21 mouse cellular contexts compared by ENCODE assay signal in the genomic region with DNA sequence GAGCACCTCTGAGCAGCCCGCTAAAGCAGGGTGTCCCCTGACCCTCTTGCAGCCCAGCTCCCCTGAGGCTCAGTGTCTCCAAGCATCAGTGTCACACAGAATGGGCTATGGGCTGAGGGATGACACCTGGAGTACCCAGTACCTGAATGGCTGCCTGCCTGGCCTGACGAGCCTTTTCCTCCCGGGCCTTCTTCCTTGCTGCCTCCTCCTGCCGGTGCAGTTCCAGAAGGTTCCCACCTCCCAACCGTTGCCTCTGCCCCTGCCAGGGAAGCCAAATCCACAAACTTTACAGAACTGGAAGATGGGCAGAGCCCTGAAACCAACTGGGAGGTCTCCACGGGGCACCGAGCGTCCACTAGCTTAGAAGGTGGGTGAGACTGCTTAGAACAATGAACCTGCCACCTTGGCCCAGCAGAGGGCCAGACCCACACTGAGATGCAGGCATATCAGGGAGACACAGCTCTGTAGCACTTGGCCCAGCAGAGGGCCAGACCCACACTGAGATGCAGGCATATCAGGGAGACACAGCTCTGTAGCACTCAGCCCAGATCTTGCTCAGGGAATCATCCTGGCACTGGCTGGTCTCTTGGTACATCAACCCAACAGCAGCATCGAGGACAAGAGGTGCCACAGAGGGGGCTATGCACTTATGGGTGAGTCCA. TPM values are rescaled to one million over a fixed set of nuclear protein-coding genes. Genes with fewer than 3 reads are reported as not detected.
DNase-seq lines count a peak whose midpoint lies in the region; ATAC-seq and TF ChIP-seq lines count a peak whose summit lies in the region.
"Had no signal": no experiment of that assay in that cellular context is flagged by ENCODE, and none has a peak within 500 bp of the region (broad histone marks: within the 10 kb centered on the region; RNA-seq: fewer than 3 reads in every experiment).

No protein-coding gene starts in this region.

- ATAC-seq in forebrain, embryonic 16.5 days: no peak
- no peak for ATAC-seq in kidney, postnatal 0 days (replicated peaks; ENCODE audit: low FRiP score, low read depth)
- ATAC-seq in granulocyte monocyte progenitor cell, adult 5-6 weeks (replicated peaks; ENCODE audit: poor library complexity, severe bottlenecking): peak; percentile 24; the same call in 1 of the 2 replicates
- ATAC-seq: midbrain, embryonic 16.5 days; Patski had no signal

- no peaks in the 10 kb centered on the region for H3K27me3 ChIP-seq in forebrain, embryonic 10.5 days (ENCODE audit: poor library complexity, severe bottlenecking)
- no peaks in the 10 kb centered on the region for H3K27me3 ChIP-seq in forebrain, embryonic 16.5 days (replicated peaks; ENCODE audit: control insufficient read depth, insufficient read depth, low read length)
- H3K27me3 ChIP-seq in kidney, postnatal 0 days (ENCODE audit: insufficient read depth, low read length): no peaks in the 10 kb centered on the region
- no peaks in the 10 kb centered on the region for H3K27me3 ChIP-seq in kidney, adult 2 months (replicated peaks; ENCODE audit: control insufficient read depth, insufficient read depth, low read length)
- H3K27me3 ChIP-seq: embryonic facial prominence, embryonic 13.5 days; limb, embryonic 12.5 days; Patski had no signal

- peaks cover 42% of the 10 kb centered on the region for H3K4me1 ChIP-seq in forebrain, embryonic 10.5 days
- H3K4me1 ChIP-seq in forebrain, embryonic 16.5 days (replicated peaks; ENCODE audit: control insufficient read depth, insufficient read depth, low read length): no peaks in the 10 kb centered on the region
- no peaks in the 10 kb centered on the region for H3K4me1 ChIP-seq in kidney, postnatal 0 days (replicated peaks; ENCODE audit: insufficient read depth, low read length)
- no peaks in the 10 kb centered on the region for H3K4me1 ChIP-seq in kidney, adult 2 months (ENCODE audit: control insufficient read depth, insufficient read depth, low read length)

- H3K9me3 ChIP-seq in forebrain, embryonic 10.5 days: no peaks in the 10 kb centered on the region
- H3K9me3 ChIP-seq in forebrain, embryonic 16.5 days (ENCODE audit: control insufficient read depth, low read length): no peaks in the 10 kb centered on the region
- no peaks in the 10 kb centered on the region for H3K9me3 ChIP-seq in kidney, postnatal 0 days (replicated peaks; ENCODE audit: low read length)
- H3K9me3 ChIP-seq: embryonic facial prominence, embryonic 13.5 days; limb, embryonic 12.5 days had no signal

- H3K4me3 ChIP-seq in forebrain, embryonic 10.5 days: no peak overlapping the region
- no peak overlapping the region for H3K4me3 ChIP-seq in forebrain, embryonic 16.5 days (replicated peaks; ENCODE audit: low read length)
- no peak overlapping the region for H3K4me3 ChIP-seq in kidney, postnatal 0 days (replicated peaks; ENCODE audit: low read depth, low read length)
- H3K4me3 ChIP-seq in kidney, adult 2 months (ENCODE audit: insufficient read depth, low read depth, low read length): no peak overlapping the region
- H3K4me3 ChIP-seq: embryonic facial prominence, embryonic 13.5 days; limb, embryonic 12.5 days had no signal

- no peak for TF ChIP-seq POLR2A in kidney, adult 2 months (IDR thresholded peaks at IDR 0.05; ENCODE audit: low read depth, low read length)

- WGBS in forebrain, embryonic 10.5 days: 91% methylated on average over 9 of the region's 9 CpGs
- 94% methylated on average over 9 of the region's 9 CpGs for WGBS in forebrain, embryonic 16.5 days
- WGBS in kidney, postnatal 0 days: 80% methylated on average over 9 of the region's 9 CpGs
- 86% methylated on average over 9 of the region's 9 CpGs for WGBS in kidney, adult 2 months

- H3K9ac ChIP-seq in forebrain, embryonic 16.5 days (replicated peaks; ENCODE audit: low read depth, low read length): no peak overlapping the region
- no peak overlapping the region for H3K9ac ChIP-seq in kidney, postnatal 0 days (ENCODE audit: low read depth, low read length)
- H3K9ac ChIP-seq: embryonic facial prominence, embryonic 13.5 days; limb, embryonic 12.5 days had no signal

- H3K27ac ChIP-seq in forebrain, embryonic 10.5 days: peak overlapping the region; percentile 41; the same call in 1 of the 2 replicates
- no peak overlapping the region for H3K27ac ChIP-seq in forebrain, embryonic 16.5 days (ENCODE audit: low read length)
- H3K27ac ChIP-seq in kidney, postnatal 0 days: no peak overlapping the region
- H3K27ac ChIP-seq in kidney, adult 2 months (ENCODE audit: insufficient read depth, low read depth, low read length): no peak overlapping the region
- H3K27ac ChIP-seq: embryonic facial prominence, embryonic 13.5 days; limb, embryonic 12.5 days; macrophage had no signal

- DNase-seq in forebrain, embryonic 10.5 days (ENCODE audit: extremely low spot score, low spot score): no peak
- DNase-seq in kidney, postnatal 0 days (ENCODE audit: low spot score): no peak
- no peak for DNase-seq in kidney, adult 2 months
- peak; percentile 33 for DNase-seq in 3T3-L1 (ENCODE audit: low read depth, low spot score)
- DNase-seq in yolk sac, embryonic 10.5 days (ENCODE audit: low spot score): no peak
- no peak for DNase-seq in thymus, postnatal 10 days (ENCODE audit: low spot score in 2 of 2)
- DNase-seq: cerebellum, adult 2 months; gastrocnemius, postnatal 36 days; heart, postnatal 4 days; kidney, adult 11 months; kidney, postnatal 14 days; layer of hippocampus, adult 9-11 months; spleen, adult 18-20 months had no signal

- TF ChIP-seq CTCF in kidney, postnatal 0 days (IDR thresholded peaks at IDR 0.05; ENCODE audit: low read depth): peak; percentile 64
- no peak; the same call in 1 of the 2 replicates for TF ChIP-seq CTCF in kidney, adult 2 months (conservative IDR thresholded peaks at IDR 0.05; ENCODE audit: insufficient read depth, insufficient read length, low read depth, low read length)

- peaks cover 100% of the 10 kb centered on the region for H3K36me3 ChIP-seq in forebrain, embryonic 10.5 days (replicated peaks)
- peaks cover 20% of the 10 kb centered on the region for H3K36me3 ChIP-seq in forebrain, embryonic 16.5 days (ENCODE audit: control insufficient read depth, insufficient read depth)
- H3K36me3 ChIP-seq in kidney, postnatal 0 days (ENCODE audit: insufficient read depth, low read length): peaks cover 39% of the 10 kb centered on the region
- H3K36me3 ChIP-seq in kidney, adult 2 months (ENCODE audit: control insufficient read depth, insufficient read depth, low read length): no peaks in the 10 kb centered on the region

- no peak overlapping the region for H3K4me2 ChIP-seq in forebrain, embryonic 16.5 days (ENCODE audit: low read length)
- no peak overlapping the region for H3K4me2 ChIP-seq in kidney, postnatal 0 days (ENCODE audit: low read length)
- H3K4me2 ChIP-seq: embryonic facial prominence, embryonic 13.5 days; heart, embryonic 11.5 days; limb, embryonic 12.5 days had no signal

RNA-seq across cellular contexts. Expression of a gene that starts 13.5 kb away (rescaled TPM):
- 41.4 and 42.5 TPM in 2 replicates for polyA plus RNA-seq in forebrain, embryonic 10.5 days (2016; fragmentation: Nextera tagmentation; extraction: Ambion mirVana)
- 32.9 and 33.8 TPM in 2 replicates for polyA plus RNA-seq in forebrain, embryonic 16.5 days (2015; fragmentation: Nextera tagmentation; extraction: Ambion mirVana)
- polyA plus RNA-seq in kidney, postnatal 0 days (2015; fragmentation: Nextera tagmentation; extraction: Ambion mirVana): 14.3 and 15.5 TPM in 2 replicates
- polyA plus RNA-seq in kidney, adult 2 months (2012; rRNA removed): 5.8 and 6.8 TPM in 2 replicates
- 8.3 and 14.9 TPM in 2 replicates for total RNA-seq in granulocyte monocyte progenitor cell, adult 5-6 weeks (2014; fragmentation: Nextera tagmentation)
- 11.3 and 23.8 TPM in 2 replicates for total RNA-seq in granulocyte monocyte progenitor cell, adult 5-6 weeks (2017)

RNA-seq across cellular contexts. Expression of a gene that starts 25.4 kb away (rescaled TPM):
- polyA plus RNA-seq in forebrain, embryonic 10.5 days (2016; fragmentation: Nextera tagmentation; extraction: Ambion mirVana): 17.7 and 20.6 TPM in 2 replicates
- 16.6 and 21.7 TPM in 2 replicates for polyA plus RNA-seq in forebrain, embryonic 16.5 days (2015; fragmentation: Nextera tagmentation; extraction: Ambion mirVana)
- polyA plus RNA-seq in kidney, postnatal 0 days (2015; fragmentation: Nextera tagmentation; extraction: Ambion mirVana): 10.8 and 12.1 TPM in 2 replicates
- polyA plus RNA-seq in kidney, adult 2 months (2012; rRNA removed): 28.5 and 35.6 TPM in 2 replicates
- 15.3 and 22.2 TPM in 2 replicates for total RNA-seq in granulocyte monocyte progenitor cell, adult 5-6 weeks (2014; fragmentation: Nextera tagmentation)
- 7.5 and 9.3 TPM in 2 replicates for total RNA-seq in granulocyte monocyte progenitor cell, adult 5-6 weeks (2017)

RNA-seq across cellular contexts. Expression of a gene that starts 25.6 kb away (rescaled TPM):
- 87.4 and 97.7 TPM in 2 replicates for polyA plus RNA-seq in forebrain, embryonic 10.5 days (2016; fragmentation: Nextera tagmentation; extraction: Ambion mirVana)
- 49.4 and 53.3 TPM in 2 replicates for polyA plus RNA-seq in forebrain, embryonic 16.5 days (2015; fragmentation: Nextera tagmentation; extraction: Ambion mirVana)
- 107 and 130 TPM in 2 replicates for polyA plus RNA-seq in kidney, postnatal 0 days (2015; fragmentation: Nextera tagmentation; extraction: Ambion mirVana)
- 77.7 and 79.3 TPM in 2 replicates for polyA plus RNA-seq in kidney, adult 2 months (2012; rRNA removed)
- 37.0 and 64.8 TPM in 2 replicates for total RNA-seq in granulocyte monocyte progenitor cell, adult 5-6 weeks (2014; fragmentation: Nextera tagmentation)
- total RNA-seq in granulocyte monocyte progenitor cell, adult 5-6 weeks (2017): 30.2 and 31.6 TPM in 2 replicates

RNA-seq across cellular contexts. Expression of a gene that starts 26.1 kb away (rescaled TPM):
- 1.5 and 1.8 TPM in 2 replicates for polyA plus RNA-seq in forebrain, embryonic 10.5 days (2016; fragmentation: Nextera tagmentation; extraction: Ambion mirVana)
- 21.6 and 28.1 TPM in 2 replicates for polyA plus RNA-seq in forebrain, embryonic 16.5 days (2015; fragmentation: Nextera tagmentation; extraction: Ambion mirVana)
- polyA plus RNA-seq in kidney, postnatal 0 days (2015; fragmentation: Nextera tagmentation; extraction: Ambion mirVana): 1.4 TPM in 2 replicates
- 5.1 and 6.8 TPM in 2 replicates for polyA plus RNA-seq in kidney, adult 2 months (2012; rRNA removed)
- total RNA-seq in granulocyte monocyte progenitor cell, adult 5-6 weeks (2014; fragmentation: Nextera tagmentation): 8.3 and 15.1 TPM in 2 replicates
- total RNA-seq in granulocyte monocyte progenitor cell, adult 5-6 weeks (2017): 5.2 and 8.3 TPM in 2 replicates
